Mouse (Mus musculus) layer of hippocampus, adult 8-10 months (tissue): ENCODE data around the gene Myh8. TPM values are rescaled to one million over a fixed set of nuclear protein-coding genes. Genes with fewer than 3 reads are reported as not detected.

ENCODE experiments used
- DNase-seq, 2 experiments: peaks; one replicate each; pipeline ENCODE4 v3.0.0; 2022; ENCODE audit warnings: low spot score in 2 of 2
- total RNA-seq, 4 experiments: library from RNA; stranded (reverse); gene quantifications; 2 replicates each; pipeline ENCODE4 v1.2.4; 2022

The Myh8 gene
- total RNA-seq = 1 to 10 TPM; 1.0 to 1.6 (median 1.4) TPM

DNA sequence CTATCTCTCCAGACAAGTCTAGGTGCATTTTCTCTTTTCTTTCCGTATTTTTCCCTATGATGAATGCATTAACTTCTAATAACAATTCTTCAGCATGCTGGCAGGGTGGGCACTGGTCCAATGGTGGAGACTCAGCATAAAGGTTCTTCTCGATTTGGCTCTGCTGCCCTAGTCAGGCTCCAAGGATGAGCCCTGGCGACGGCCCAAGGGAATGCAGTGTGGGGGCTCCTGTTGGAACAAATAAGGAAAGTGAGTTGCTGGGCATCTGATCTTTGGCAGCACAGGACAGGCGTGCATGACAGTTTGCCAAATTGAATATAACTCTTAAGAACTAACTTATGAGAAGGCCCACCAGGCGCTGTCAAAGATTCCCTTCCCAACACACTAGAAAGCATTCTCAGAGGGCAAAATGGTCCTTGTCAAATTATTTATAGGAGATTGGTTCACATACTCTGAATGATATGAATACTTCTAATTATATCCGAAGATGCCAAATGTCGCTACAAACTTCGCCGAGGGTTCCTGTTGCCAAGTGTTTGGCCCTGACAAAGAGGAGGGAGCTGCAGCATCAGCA, at the start of gene Myh8:
Gene Myh8 (plus strand): TSS at position 524 of the 574 bp plus-strand sequence.
- DNase-seq = no peak

DNA sequence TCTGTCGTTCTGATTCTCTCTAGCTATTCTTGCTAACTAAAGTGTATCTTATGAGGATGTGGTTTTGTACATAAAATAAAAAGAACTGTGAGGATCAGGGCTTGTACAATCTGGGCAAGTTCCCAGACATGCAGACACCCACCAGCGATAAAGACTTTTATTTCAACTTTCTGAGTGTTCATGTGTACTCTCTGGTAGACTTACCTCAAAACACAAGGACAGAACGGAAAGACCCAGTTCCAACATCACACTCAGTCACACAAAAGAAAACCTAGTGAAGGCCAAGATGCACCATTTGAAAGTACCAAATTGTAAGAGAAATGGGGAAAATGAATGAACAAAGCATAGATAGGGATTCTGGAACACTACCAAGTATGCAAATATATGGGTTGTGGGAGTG, 48.2 kb upstream of the Myh8 start:
- no peak for DNase-seq

DNA sequence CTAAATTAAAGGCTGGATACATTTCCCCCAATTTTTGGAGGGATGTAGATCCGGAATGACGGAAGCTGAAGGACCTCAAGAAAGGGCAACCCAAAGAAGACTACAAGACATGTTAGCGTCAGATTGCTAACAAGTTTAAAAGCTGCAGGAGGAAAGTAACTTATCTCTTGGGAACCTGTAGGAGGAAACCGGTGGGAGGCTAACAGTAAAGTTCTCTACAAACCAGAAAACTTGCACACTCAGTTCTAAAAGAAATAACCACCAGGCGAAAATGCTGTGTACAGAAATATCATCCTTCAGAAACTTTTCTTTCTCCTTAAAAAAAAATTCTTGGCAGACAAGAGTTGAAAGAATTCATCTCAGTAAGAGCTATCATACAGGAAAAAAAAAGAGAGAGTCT, 47.8 kb upstream of the Myh8 start:
- no peak for DNase-seq

DNA sequence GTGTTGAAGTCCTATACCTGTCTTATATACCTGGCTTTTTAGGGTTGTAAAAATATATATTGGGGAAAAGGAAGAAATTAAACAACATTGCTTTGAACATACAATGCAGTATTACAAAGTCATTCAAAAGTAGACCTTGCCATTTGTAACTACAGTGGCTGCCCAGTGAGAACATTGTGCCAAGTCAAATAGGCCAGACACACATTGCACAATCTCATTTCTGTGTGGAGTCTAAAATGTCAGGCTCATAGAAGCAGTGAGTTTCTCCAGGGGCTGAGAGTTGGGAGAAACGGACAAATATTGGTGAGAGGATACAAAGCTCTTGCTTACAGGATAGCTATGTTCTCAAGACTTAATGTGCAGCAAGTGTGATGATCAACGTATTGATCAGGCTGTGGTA, 47.0 kb upstream of the Myh8 start:
- no peak for DNase-seq

DNA sequence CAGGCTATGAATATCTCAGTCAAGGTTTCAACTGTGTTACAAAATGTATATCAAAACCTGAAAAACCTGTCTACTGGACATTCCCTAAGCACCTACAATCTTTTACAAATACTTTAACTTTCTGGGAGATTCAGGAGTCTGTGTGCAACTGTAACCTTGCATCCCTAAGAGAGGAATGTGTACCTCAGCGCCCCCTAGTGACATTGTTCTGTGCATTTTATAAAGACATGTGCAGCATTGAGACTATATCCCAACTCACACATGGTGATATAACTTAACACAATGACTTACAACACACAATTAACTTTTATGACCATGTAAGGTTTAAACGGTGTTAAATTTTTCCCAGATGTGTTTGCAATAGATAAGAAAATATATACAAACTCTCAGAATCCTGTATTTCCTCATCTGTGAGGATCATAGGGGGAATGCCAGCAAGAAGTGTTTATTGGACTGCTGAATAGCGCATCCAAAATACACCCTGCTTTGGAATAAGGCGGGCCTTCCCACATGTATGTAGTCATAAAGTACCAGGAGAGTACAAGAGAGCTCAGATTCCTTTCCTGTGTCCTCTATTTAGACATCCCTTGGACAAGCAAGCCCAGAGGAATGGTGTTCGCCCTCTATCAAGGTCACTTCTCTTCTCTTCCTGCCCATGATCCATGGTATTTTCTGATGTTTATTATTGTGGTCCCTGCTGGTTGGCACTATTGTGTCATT, 41.1 kb upstream of the Myh8 start:
- peak in 1 of 2 experiments; percentile 38 for DNase-seq

DNA sequence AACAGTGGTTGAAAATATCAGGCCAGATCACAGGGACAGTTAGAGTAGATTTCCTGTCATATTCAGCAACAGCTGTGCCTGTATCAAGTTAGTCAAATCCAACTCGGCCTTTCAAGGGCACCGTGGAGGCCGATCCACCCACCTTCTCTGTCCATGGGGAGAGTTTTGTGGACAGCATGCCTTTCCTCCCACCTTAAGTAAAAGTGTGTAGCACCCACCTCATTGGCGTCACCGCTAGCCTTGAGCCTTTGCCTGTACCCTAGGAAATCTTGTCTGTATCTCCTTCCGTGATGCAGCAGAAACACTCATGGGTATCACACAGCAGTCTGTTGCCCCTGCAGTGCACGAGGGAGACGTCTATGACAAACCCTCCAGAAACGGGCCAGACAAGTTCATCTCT, 40.1 kb upstream of the Myh8 start:
- DNase-seq = no peak

DNA sequence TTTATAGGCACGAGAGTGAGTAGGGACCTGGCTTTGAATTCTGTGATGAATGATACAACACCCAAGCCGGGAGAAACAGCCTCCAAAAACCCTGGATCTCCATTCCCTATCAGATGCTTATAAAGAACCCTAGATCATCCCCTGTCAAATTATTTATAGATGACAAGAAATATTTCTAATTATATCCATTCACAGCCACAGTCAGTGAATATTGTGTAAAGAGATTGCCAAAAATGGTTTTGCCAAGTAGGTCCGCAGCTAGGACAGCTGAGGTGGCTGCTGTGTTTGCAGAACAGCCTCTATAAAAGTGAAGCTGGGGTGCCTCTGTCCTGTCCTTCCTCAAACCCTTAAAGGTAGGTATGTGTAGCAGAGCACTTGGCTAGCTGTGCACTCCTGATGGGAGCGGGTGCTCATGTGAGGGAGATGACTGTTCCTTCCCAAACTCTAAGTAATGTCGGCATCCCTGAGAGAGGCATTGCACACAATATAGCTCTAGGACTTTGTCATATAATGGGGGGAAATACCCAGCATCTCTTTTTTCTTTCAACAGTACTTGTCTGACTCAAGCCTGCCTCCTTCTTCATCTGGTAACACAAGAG, 39.3 kb upstream of the Myh8 start, which contains the start of gene Myh4:
Gene Myh4 (plus strand): TSS at position 549 of the 599 bp plus-strand sequence.
- DNase-seq = no peak

DNA sequence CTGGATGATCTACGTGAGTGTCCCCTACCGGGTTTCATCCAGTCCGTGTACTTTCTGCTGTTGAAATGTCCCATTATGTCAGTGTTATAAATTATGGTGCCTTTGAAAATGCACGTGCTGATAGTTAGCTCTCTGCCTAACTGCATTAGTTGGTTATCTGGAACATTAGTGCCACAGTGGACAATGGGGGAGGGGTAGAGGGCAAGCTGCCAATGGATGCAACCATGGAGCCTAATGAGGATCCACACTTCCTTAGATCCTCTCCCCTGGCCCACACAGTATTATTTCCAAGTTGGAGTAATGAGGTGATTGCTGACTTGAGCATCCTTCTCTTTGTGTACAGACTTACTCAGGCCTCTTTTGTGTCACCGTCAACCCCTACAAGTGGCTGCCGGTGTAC, 35.9 kb upstream of the Myh8 start:
- no peak for DNase-seq

DNA sequence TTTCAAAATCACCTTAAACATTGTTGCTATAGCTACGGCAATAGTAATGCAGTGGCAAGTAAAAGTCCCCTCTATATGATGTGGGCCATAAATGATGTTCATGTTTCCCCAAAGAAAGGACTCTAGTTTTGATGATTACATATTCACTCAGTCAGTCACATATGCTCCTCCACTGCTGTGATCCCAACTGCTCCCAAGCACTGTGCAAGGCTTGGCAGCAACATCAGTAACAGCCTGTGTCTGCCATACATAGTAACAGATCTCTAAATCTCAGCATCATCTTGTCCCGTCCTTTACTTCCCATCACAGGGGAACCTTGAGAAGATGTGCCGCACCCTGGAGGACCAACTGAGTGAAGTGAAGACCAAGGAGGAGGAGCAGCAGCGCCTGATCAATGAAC, 23.2 kb upstream of the Myh8 start:
- DNase-seq = peak; percentile 14 to 34

DNA sequence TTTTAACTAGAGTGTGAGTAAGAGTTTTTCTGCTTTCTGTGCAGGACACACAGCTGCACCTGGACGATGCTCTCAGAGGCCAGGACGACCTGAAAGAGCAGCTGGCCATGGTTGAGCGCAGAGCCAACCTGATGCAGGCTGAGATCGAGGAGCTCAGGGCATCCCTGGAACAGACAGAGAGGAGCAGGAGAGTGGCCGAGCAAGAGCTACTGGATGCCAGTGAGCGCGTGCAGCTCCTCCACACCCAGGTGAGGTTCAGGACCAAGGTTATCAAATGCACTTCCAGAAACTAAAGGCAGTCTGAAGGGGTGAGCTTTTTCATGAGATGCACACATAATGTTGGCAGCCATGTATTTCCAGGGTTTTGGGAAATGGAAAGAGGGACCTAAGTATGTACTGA, 19.9 kb upstream of the Myh8 start:
- DNase-seq = no peak

DNA sequence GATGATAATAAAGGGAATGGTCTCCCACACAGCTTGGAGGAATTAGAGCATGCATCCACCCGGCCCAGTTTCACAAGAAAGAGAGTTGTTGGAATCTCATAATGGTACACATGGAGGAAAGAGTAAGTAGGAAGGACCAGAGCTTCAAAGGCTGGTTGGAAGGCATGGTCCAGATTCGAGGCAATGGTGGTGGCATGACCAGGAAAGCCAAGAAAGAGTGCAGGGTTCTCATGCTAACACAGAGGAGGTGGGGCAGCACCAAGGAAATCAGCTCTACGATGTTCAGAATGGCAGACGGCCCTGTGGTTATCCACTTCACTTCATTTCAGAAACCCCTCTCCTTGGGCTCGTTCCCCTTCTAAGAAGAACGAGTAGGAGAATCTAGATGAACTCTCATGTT, 16.0 kb upstream of the Myh8 start:
- no peak for DNase-seq

DNA sequence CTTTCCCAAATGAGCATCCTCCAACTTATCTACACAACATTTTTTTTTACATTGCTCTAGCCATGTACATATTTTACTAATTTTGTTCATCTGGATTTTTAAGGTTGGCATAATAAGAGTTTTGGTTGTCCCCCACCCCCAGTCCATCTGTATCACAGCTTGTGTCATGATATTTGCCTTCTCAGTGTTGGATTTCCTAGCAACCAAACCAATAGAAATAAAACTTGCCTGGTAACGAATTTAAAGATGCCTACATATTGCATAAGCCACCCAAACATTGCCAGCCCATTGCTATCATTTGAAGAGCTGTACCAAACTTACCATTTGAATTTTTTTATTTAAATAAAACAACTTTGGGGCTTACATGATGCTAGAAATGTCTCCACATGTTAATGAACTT, 16.5 kb downstream of the Myh8 start:
- DNase-seq = peak; percentile 26 to 46

DNA sequence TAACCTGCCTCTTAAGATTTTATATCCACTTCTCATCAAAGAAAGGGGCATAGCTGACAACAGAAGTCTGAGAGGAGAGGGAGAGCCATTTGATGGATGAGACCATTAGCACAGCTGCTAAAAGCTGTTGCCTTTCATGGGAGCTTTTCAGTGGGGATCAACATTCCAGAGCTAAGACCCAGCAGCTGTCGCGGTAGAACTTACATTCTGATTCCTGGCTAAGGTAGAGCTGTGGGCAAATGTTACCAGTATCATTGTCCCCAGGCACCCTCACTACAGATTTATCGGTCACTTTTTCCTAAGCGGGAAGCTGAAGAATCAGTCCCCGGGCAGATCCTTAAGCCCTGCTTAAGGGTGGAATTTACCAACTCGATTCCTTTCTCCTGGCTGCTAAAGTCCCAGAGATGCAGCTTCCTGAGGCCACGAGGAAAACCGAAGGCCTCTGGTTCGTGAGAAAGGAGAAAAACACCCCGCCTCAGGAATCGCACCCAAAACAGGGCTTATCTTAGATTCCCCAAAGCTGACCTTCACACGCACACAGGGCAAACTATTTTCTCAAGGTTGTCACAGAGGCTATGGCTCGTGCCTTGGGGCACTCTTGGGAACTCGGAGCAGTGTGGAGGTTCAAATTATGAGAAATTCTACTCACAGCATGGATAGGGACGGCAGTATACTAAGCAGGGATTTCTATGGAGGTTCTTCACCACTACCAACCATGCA, 37.0 kb downstream of the Myh8 start:
- no peak for DNase-seq

DNA sequence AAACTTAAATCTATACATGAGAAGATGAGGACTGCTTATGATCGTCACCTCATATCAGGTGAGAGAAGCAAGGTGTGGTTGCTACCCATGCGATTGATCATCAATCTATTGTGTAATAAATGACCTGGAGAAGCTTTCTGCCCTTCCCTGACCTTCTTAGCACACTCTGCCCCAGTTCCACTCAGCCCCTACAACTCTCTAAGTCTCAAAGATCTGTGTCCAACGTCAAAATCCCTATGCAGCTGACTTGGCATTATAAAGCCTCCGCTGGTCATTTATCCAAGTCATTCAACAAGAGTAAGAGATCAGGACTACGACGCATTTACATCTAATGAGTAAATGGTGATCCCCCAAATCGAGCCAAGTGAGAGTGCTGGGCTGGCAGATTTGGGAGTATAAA, 44.4 kb downstream of the Myh8 start, which contains the start of gene Myh13:
Gene Myh13 (plus strand): TSS at position 301 of the 400 bp plus-strand sequence.
- no peak for DNase-seq

DNA sequence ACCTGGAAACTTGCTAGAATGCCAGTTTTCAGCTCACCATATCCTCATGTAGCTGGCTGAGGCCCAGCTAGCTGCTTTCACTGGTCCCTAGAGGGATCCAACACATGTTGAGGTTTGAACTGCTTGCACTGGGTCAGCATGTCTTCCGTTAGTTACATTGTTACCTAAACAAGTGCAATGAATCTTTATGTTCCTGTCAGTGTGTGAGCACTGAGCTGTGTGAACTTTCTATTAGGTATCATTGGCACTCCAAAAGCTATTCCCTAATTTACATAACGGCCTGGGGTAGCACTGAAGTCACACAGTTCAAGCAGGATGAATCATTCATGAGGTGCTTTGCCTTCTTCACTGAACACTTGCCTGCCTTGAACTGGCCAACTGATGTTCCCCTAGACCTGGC, 49.6 kb downstream of the Myh8 start:
- no peak for DNase-seq

DNA sequence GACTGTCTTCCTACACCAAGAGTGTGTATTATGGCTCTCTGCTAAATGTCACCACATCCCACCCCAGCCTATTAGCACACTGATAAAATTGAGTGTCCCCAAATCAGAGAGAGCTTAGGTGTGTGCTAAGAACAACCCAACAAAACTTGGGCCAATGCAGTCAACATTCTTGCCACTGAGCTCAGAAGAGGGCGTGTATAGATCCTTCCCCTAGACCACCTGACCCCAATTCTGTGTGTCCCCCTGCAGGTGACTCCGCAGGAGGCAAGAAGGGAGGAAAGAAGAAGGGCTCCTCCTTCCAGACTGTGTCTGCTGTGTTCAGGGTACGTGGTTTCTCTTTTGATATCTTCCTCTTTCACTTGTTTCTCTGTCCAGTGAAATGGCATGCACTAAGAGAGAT, 67.6 kb downstream of the Myh8 start:
- DNase-seq = no peak

DNA sequence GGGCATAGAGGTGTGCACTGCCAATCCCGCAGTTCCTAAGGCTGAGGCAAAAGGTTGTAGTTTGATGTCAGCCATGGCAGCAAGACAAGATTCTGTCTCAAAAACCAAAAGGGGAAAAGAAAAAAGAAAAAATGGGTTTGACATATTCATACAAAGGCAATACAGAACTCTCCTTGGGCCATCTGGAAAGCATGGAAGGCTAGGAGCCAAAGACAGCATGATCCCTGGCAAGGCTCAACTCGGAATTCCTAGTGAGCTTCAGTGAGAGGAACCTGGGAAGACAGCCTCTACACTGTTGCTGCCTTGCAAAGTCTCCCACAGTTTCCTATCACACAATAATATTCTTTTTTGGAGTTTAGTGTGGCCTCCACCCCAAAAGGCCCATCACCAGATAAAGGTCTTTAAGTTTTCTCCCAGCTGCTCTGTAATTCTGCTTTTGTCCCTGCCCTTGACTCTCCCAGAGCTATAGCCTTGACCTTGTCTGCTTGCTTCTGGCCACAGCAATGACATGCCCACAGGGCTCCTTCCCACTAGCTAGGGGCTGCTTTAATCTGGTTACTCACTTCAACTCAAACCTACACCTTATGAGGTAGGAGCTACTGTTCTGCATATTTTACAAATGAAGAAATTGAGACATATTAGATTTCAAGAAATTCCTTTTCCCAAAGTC, 68.4 kb downstream of the Myh8 start:
- no peak for DNase-seq

DNA sequence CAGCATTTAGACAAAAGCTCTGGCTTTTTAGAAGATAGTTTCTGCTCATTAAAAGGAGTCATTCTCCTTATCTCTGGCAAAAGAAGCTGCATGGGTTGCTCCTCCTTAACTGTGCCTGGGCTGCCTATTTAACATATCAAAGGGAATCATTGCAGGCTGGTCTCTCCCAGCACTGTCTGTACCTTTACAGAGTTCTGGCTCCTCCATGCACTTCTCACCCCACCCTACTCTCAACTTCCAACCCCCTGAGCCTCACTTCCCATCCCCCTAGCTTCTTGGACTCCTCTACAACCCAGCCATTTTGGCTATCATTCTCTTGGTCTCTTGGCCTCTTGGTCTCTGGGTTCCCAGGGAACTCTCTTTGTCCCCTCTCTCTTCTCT, 68.9 kb downstream of the Myh8 start:
- no peak for DNase-seq

DNA sequence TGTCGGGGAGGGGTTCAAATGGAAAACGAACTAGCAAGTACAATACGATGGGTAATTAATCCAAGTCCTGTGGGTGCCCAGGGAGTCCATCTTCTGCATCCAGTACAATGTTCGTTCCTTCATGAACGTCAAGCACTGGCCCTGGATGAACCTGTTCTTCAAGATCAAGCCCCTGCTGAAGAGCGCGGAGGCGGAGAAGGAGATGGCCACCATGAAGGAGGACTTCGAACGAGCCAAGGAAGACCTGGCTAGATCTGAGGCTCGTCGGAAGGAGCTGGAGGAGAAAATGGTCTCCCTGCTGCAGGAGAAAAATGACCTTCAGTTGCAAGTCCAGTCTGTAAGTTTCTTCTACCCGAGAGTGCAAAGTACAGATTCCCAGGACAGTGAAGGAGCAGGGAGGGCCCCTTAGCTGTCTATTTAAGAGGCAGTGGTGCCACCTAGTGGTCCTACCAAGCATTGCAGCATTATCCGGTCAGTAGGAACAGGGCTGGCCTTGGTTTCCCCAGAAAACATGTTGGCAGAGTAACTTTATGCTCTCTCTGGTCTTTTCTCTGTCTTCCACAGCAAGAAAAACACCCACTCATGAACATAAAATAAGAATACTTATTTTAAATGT, 73.3 kb downstream of the Myh8 start:
- peak; percentile 47 to 88 for DNase-seq

DNA sequence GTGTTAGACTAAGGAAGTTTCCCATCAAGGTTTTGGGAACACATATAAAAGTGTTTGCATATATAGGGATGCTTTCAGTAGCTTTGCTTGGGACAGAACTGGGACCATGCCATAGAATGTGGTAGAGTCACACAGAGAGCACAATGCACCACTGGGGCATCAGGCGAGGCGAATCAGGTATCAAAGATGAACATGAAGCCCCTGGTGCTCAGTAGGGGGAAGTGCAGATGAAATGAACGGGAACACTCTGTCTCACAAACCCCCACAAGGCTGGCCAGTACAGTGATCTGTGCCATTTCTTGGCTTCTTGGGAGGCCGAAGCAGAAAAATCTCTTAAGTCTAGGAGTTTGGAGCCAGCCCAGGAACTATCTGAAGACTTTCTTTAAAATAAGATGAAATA, 76.1 kb downstream of the Myh8 start:
- no peak for DNase-seq

DNA sequence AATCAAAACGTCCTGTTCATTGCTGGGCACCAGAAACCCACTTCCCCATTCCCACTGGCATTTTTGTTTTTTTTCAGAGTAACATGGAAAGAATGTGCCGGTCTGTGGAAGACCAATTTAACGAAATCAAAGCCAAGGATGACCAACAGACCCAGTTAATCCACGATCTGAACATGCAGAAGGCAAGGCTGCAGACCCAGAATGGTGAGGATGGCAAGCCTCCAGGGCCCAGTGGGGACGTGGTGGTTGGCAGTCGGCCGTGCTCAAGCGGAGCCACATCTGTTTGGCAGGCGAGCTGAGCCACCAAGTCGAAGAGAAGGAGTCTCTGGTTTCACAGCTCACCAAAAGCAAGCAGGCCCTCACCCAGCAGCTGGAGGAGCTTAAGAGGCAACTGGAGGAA, 81.1 kb downstream of the Myh8 start:
- no peak for DNase-seq
